Mouse (Mus musculus) MEL (cell line): ENCODE results near the gene Sbsn. TPM values are rescaled to one million over a fixed set of nuclear protein-coding genes. Genes with fewer than 3 reads are reported as not detected.
A peak's percentile ranks its signal among the peaks of the same experiment; 100 is the strongest.

ENCODE experiments used
- DNase-seq: peaks from one replicate; pipeline ENCODE4 v3.0.0; 2011; ENCODE audit warnings: low read depth, low spot score
- H3K27ac ChIP-seq: 2 replicates; pipeline ENCODE4 v1.5.1; 2012; ENCODE audit warnings: low read depth, mild to moderate bottlenecking, control low read depth, low read length, moderate library complexity; ENCODE audit not compliant: control insufficient read depth
- H3K27me3 ChIP-seq, 2 experiments: fragments of 150-350 bp in 1 of 2; sonication (generic) in 1 of 2; 2 replicates each; pipeline ENCODE4 v1.6.1; 2012; ENCODE audit warnings: low read length in 2 of 2, mild to moderate bottlenecking in 2 of 2, improper control_type of control experiment in 1 of 2, moderate library complexity in 1 of 2; ENCODE audit not compliant: insufficient read depth in 2 of 2, control insufficient read depth in 1 of 2
- H3K36me3 ChIP-seq, 2 experiments: 2 replicates each; pipeline ENCODE4 v1.6.1; 2012 to 2014; ENCODE audit warnings: low read length in 2 of 2, improper control_type of control experiment in 1 of 2, inconsistent platforms in 1 of 2, mild to moderate bottlenecking in 1 of 2; ENCODE audit not compliant: insufficient read depth in 2 of 2, control insufficient read depth in 1 of 2
- H3K4me1 ChIP-seq, 2 experiments: fragments of 150-350 bp in 1 of 2; sonication (generic) in 1 of 2; 2 replicates each; pipeline ENCODE4 v1.6.1; 2012; ENCODE audit warnings: low read length in 2 of 2, improper control_type of control experiment in 1 of 2, mild to moderate bottlenecking in 1 of 2; ENCODE audit not compliant: insufficient read depth in 2 of 2, control insufficient read depth in 1 of 2
- H3K4me3 ChIP-seq, 2 experiments: fragments of 150-350 bp in 1 of 2; sonication (generic) in 1 of 2; 2 replicates each; pipeline ENCODE4 v1.5.1; 2012; ENCODE audit warnings: low read depth in 2 of 2, low read length in 2 of 2, mild to moderate bottlenecking in 2 of 2, moderate library complexity in 2 of 2, control low read depth in 1 of 2, improper control_type of control experiment in 1 of 2; ENCODE audit not compliant: control insufficient read depth in 1 of 2, insufficient read depth in 1 of 2
- H3K79me2 ChIP-seq: 2 replicates; pipeline ENCODE4 v1.6.1; 2012; ENCODE audit warnings: mild to moderate bottlenecking, low read length, moderate library complexity; ENCODE audit not compliant: control insufficient read depth, poor library complexity, insufficient read depth
- H3K9ac ChIP-seq: 2 replicates; pipeline ENCODE4 v1.6.1; 2012; ENCODE audit warnings: low read depth, mild to moderate bottlenecking, control low read depth, low read length, moderate library complexity; ENCODE audit not compliant: control insufficient read depth, poor library complexity, severe bottlenecking
- H3K9me3 ChIP-seq: fragments of 150-350 bp; sonication (generic); replicated peaks from 2 replicates; pipeline ENCODE4 v1.6.1; 2012; ENCODE audit warnings: mild to moderate bottlenecking, low read length, improper control_type of control experiment, moderate library complexity; ENCODE audit not compliant: insufficient read depth
- BHLHE40 ChIP-seq: IDR thresholded peaks from 2 replicates; pipeline ENCODE4 v1.6.1; 2012; ENCODE audit warnings: low read depth, mild to moderate bottlenecking, inconsistent platforms, low read length, improper control_type of control experiment, borderline replicate concordance
- CTCF ChIP-seq, 3 experiments: IDR thresholded peaks in 2 of 3; conservative IDR thresholded peaks in 1 of 3; 2 replicates each; pipeline ENCODE4 v1.5.1; 2011 to 2012; ENCODE audit warnings: low read length in 3 of 3, low read depth in 2 of 3, mild to moderate bottlenecking in 2 of 3, improper control_type of control experiment in 1 of 3, inconsistent platforms in 1 of 3, mixed read lengths in 1 of 3, moderate library complexity in 1 of 3; ENCODE audit not compliant: control insufficient read depth in 1 of 3, insufficient read depth in 1 of 3, poor library complexity in 1 of 3, severe bottlenecking in 1 of 3
- E2F4 ChIP-seq: IDR thresholded peaks from 2 replicates; pipeline ENCODE4 v1.6.1; 2011; ENCODE audit warnings: low read depth, low read length, improper control_type of control experiment, borderline replicate concordance
- HCFC1 ChIP-seq: IDR thresholded peaks from 2 replicates; pipeline ENCODE4 v1.6.1; 2012; ENCODE audit warnings: low read depth, mild to moderate bottlenecking, inconsistent platforms, low read length, improper control_type of control experiment, moderate library complexity
- JUND ChIP-seq: IDR thresholded peaks from 2 replicates; pipeline ENCODE4 v1.6.1; 2011; ENCODE audit warnings: low read depth, mild to moderate bottlenecking, improper control_type of control experiment, low read length
- NRF1 ChIP-seq: IDR thresholded peaks from 2 replicates; pipeline ENCODE4 v1.6.1; 2014; ENCODE audit warnings: low read depth, mild to moderate bottlenecking, inconsistent platforms, low read length, improper control_type of control experiment, moderate library complexity; ENCODE audit not compliant: poor library complexity, insufficient read depth, severe bottlenecking
- POLR2A ChIP-seq, 2 experiments: IDR thresholded peaks; 2 replicates each; pipeline ENCODE4 v1.6.1; 2011 to 2012; ENCODE audit warnings: low read length in 2 of 2, mild to moderate bottlenecking in 2 of 2, control low read depth in 1 of 2, improper control_type of control experiment in 1 of 2, low read depth in 1 of 2, moderate library complexity in 1 of 2; ENCODE audit not compliant: control insufficient read depth in 1 of 2, insufficient read depth in 1 of 2, poor library complexity in 1 of 2
- POLR2AphosphoS2 ChIP-seq: IDR thresholded peaks from 2 replicates; pipeline ENCODE4 v1.6.1; 2011; ENCODE audit warnings: low read length, improper control_type of control experiment
- RAD21 ChIP-seq: IDR thresholded peaks from 2 replicates; pipeline ENCODE4 v1.6.1; 2011; ENCODE audit warnings: mild to moderate bottlenecking, low read depth, low read length, improper control_type of control experiment
- SIN3A ChIP-seq: IDR thresholded peaks from 2 replicates; pipeline ENCODE4 v1.6.1; 2012; ENCODE audit warnings: low read length, improper control_type of control experiment, inconsistent platforms
- SMC3 ChIP-seq: IDR thresholded peaks from 2 replicates; pipeline ENCODE4 v1.6.1; 2011; ENCODE audit warnings: low read depth, low read length, improper control_type of control experiment
- TCF12 ChIP-seq: IDR thresholded peaks from 2 replicates; pipeline ENCODE4 v1.6.1; 2014; ENCODE audit warnings: low read depth, mild to moderate bottlenecking, inconsistent platforms, low read length, improper control_type of control experiment, moderate library complexity
- UBTF ChIP-seq: IDR thresholded peaks from 2 replicates; pipeline ENCODE4 v1.6.1; 2012; ENCODE audit warnings: low read depth, mild to moderate bottlenecking, inconsistent platforms, low read length, improper control_type of control experiment, moderate library complexity, borderline replicate concordance; ENCODE audit not compliant: insufficient read depth
- USF1 ChIP-seq: IDR thresholded peaks from 2 replicates; pipeline ENCODE4 v1.6.1; 2014; ENCODE audit warnings: low read depth, mild to moderate bottlenecking, inconsistent platforms, low read length, improper control_type of control experiment, moderate library complexity
- ZC3H11A ChIP-seq: IDR thresholded peaks from 2 replicates; pipeline ENCODE4 v1.6.1; 2012; ENCODE audit warnings: low read depth, mild to moderate bottlenecking, inconsistent platforms, low read length, improper control_type of control experiment
- ZNF384 ChIP-seq: IDR thresholded peaks from 2 replicates; pipeline ENCODE4 v1.6.1; 2012; ENCODE audit warnings: low read depth, mild to moderate bottlenecking, inconsistent platforms, low read length, improper control_type of control experiment
- polyA plus RNA-seq, 2 experiments: library from polyadenylated mRNA; stranded (reverse) in 1 of 2; unstranded in 1 of 2; fragments of >175 nt in 1 of 2; fragments of >200 nt in 1 of 2; gene quantifications; 2 replicates each; pipeline versions ENCODE4 v1.2.1 to v1.2.4; 2012; ENCODE audit warnings: low replicate concordance in 2 of 2, low read depth in 1 of 2; ENCODE audit not compliant: insufficient read length in 2 of 2, insufficient read depth in 1 of 2, missing spikeins in 1 of 2
- total RNA-seq: library from RNA; depleted of rRNA; stranded (reverse); fragments of 300-350 nt; gene quantifications from 2 replicates; pipeline ENCODE4 v1.2.3, GENCODE M21; 2012

The Sbsn gene
- total and polyA plus RNA-seq, 3 experiments: 0.17 to 1.2 TPM; not detected in 1

- Histone ChIP-seq H3K9me3 (no peaks in the 10 kb centered on the region), H3K27ac (no peak overlapping the region), H3K27me3 (peaks cover 5 to 11% of the 10 kb centered on the region in 2 experiments), H3K79me2 (no peaks in the 10 kb centered on the region), H3K4me1 (no peaks in the 10 kb centered on the region; a peak in 1 of 4 replicates), H3K36me3 (no peaks in the 10 kb centered on the region), H3K4me3 (no peak overlapping the region), H3K9ac (no peak overlapping the region)
- peak; percentile 41 for DNase-seq
- no peak for TF ChIP-seq POLR2AphosphoS2
- peak; percentile 89 for TF ChIP-seq ZNF384
- no peak for TF ChIP-seq SIN3A
- TF ChIP-seq UBTF: no peak
- peak; percentile 55 for TF ChIP-seq RAD21
- peak; percentile 33; the same call in 1 of the 2 replicates for TF ChIP-seq ZC3H11A
- no peak for TF ChIP-seq JUND
- no peak for TF ChIP-seq NRF1
- no peak for TF ChIP-seq POLR2A (IDR thresholded peaks at IDR 0.05; ENCODE audit: control insufficient read depth in 1 of 2, insufficient read depth in 1 of 2, low read depth in 1 of 2, low read length in 2 of 2, poor library complexity in 1 of 2)
- peak; percentile 32 to 56 (median 52); a peak in 5 of 6 replicates for TF ChIP-seq CTCF (IDR thresholded peaks at IDR 0.05 in 2 of 3, conservative IDR thresholded peaks at IDR 0.05 in 1 of 3; ENCODE audit: control insufficient read depth in 1 of 3, insufficient read depth in 1 of 3, low read depth in 2 of 3, low read length in 3 of 3, poor library complexity in 1 of 3, severe bottlenecking in 1 of 3)
- TF ChIP-seq HCFC1: no peak
- peak; percentile 42 for TF ChIP-seq SMC3
- no peak for TF ChIP-seq E2F4
- no peak for TF ChIP-seq BHLHE40
These were observed 15.1 kb downstream of the Sbsn start for GRCm38 (mm10) chr7:30766408-30766807.

- TF ChIP-seq USF1: no peak
- TF ChIP-seq SIN3A: no peak
- TF ChIP-seq UBTF: no peak
- TF ChIP-seq SMC3: no peak
- no peak for TF ChIP-seq TCF12
These were observed 18.0 kb downstream of the Sbsn start for GRCm38 (mm10) chr7:30769236-30769635.

More at GRCm38 (mm10) chr7:30769236-30769635, 18.0 kb downstream of the Sbsn start:
- Histone ChIP-seq H3K36me3 (no peaks in the 10 kb centered on the region), H3K9me3 (no peaks in the 10 kb centered on the region), H3K27me3 (peaks cover 5 to 9% of the 10 kb centered on the region in 2 experiments), H3K79me2 (no peaks in the 10 kb centered on the region), H3K4me3 (no peak overlapping the region), H3K27ac (no peak overlapping the region), H3K9ac (no peak overlapping the region), H3K4me1 (no peaks in the 10 kb centered on the region)
- DNase-seq: no peak
